13 mouse cellular contexts compared by ENCODE assay signal in genomic region chr4:142079629-142080486, GRCm38 (mm10). TPM values are rescaled to one million over a fixed set of nuclear protein-coding genes. Genes with fewer than 3 reads are reported as not detected.
DNase-seq lines count a peak whose midpoint lies in the region; ATAC-seq and TF ChIP-seq lines count a peak whose summit lies in the region.
"Had no signal": no experiment of that assay in that cellular context is flagged by ENCODE, and none has a peak within 500 bp of the region (broad histone marks: within the 10 kb centered on the region; RNA-seq: fewer than 3 reads in every experiment).

No protein-coding gene starts in this region.

- no peak for DNase-seq in kidney, adult 2 months
- no peak for DNase-seq in kidney, adult 18-20 months
- DNase-seq in heart, postnatal 0 days (ENCODE audit: low spot score), result peak; percentile 76
- no peak for DNase-seq in urinary bladder, postnatal 14 days (ENCODE audit: low spot score)
- DNase-seq in spleen, postnatal 14 days (ENCODE audit: low spot score in 2 of 2), result no peak
- DNase-seq: adrenal gland, postnatal 10 days; embryo, embryonic 11 days had no signal

- ATAC-seq in common myeloid progenitor, adult 5-6 weeks (replicated peaks; ENCODE audit: low read depth, poor library complexity, severe bottlenecking), result peak; percentile 22
- no peak for ATAC-seq in heart, postnatal 0 days (ENCODE audit: insufficient read depth, low read depth)
- no peak for ATAC-seq in stomach, embryonic 15.5 days (ENCODE audit: insufficient read depth, low FRiP score, low read depth)
- no peak for ATAC-seq in erythroblast, adult 5-6 weeks (replicated peaks; ENCODE audit: low FRiP score, poor library complexity, severe bottlenecking)
- ATAC-seq: liver, embryonic 12.5 days had no signal

- H3K36me3 ChIP-seq in kidney, adult 2 months (ENCODE audit: control insufficient read depth, insufficient read depth, low read length), result no peaks in the 10 kb centered on the region
- no peaks in the 10 kb centered on the region for H3K36me3 ChIP-seq in heart, postnatal 0 days (replicated peaks; ENCODE audit: control insufficient read depth, insufficient read depth, low read length)
- no peaks in the 10 kb centered on the region for H3K36me3 ChIP-seq in stomach, embryonic 15.5 days
- H3K36me3 ChIP-seq: liver, embryonic 12.5 days; midbrain, embryonic 12.5 days had no signal

- peak overlapping the region; percentile 26 for H3K27ac ChIP-seq in kidney, adult 2 months (ENCODE audit: insufficient read depth, low read depth, low read length)
- peak overlapping the region; percentile 84 for H3K27ac ChIP-seq in heart, postnatal 0 days (ENCODE audit: low read depth)
- H3K27ac ChIP-seq in stomach, embryonic 15.5 days, result 0 out of 2 replicates have a peak overlapping the region, but pooled peaks have one; percentile 1
- H3K27ac ChIP-seq: liver, embryonic 12.5 days; midbrain, embryonic 12.5 days had no signal

- no peak for TF ChIP-seq EP300 in heart, postnatal 0 days (IDR thresholded peaks at IDR 0.05; ENCODE audit: low read depth)

- H3K9ac ChIP-seq in heart, postnatal 0 days (replicated peaks; ENCODE audit: low read depth, low read length), result no peak overlapping the region
- no peak overlapping the region for H3K9ac ChIP-seq in stomach, embryonic 15.5 days
- H3K9ac ChIP-seq: liver, embryonic 12.5 days; midbrain, embryonic 12.5 days had no signal

- WGBS in kidney, adult 2 months, result 66% methylated on average over 14 of the region's 14 CpGs
- WGBS in heart, postnatal 0 days, result 49% methylated on average over 14 of the region's 14 CpGs
- WGBS in stomach, embryonic 15.5 days, result 69% methylated on average over 14 of the region's 14 CpGs

- no peak overlapping the region for H3K4me3 ChIP-seq in kidney, adult 2 months (ENCODE audit: insufficient read depth, low read depth, low read length)
- H3K4me3 ChIP-seq in heart, postnatal 0 days (ENCODE audit: low read depth, low read length), result no peak overlapping the region
- no peak overlapping the region for H3K4me3 ChIP-seq in stomach, embryonic 15.5 days (replicated peaks)
- H3K4me3 ChIP-seq: liver, embryonic 12.5 days; midbrain, embryonic 12.5 days had no signal

- H3K9me3 ChIP-seq in heart, postnatal 0 days (replicated peaks; ENCODE audit: control insufficient read depth, low read length), result no peaks in the 10 kb centered on the region
- H3K9me3 ChIP-seq in stomach, embryonic 15.5 days, result no peaks in the 10 kb centered on the region
- H3K9me3 ChIP-seq: liver, embryonic 12.5 days; midbrain, embryonic 12.5 days had no signal

- TF ChIP-seq POLR2A in kidney, adult 2 months (IDR thresholded peaks at IDR 0.05; ENCODE audit: low read depth, low read length), result no peak

- no peak overlapping the region for H3K4me2 ChIP-seq in heart, postnatal 0 days (ENCODE audit: low read depth, low read length)
- no peak overlapping the region for H3K4me2 ChIP-seq in stomach, embryonic 15.5 days
- H3K4me2 ChIP-seq: liver, embryonic 12.5 days; midbrain, embryonic 12.5 days had no signal

- H3K27me3 ChIP-seq in kidney, adult 2 months (replicated peaks; ENCODE audit: control insufficient read depth, insufficient read depth, low read length), result no peaks in the 10 kb centered on the region
- no peaks in the 10 kb centered on the region for H3K27me3 ChIP-seq in heart, postnatal 0 days (ENCODE audit: control insufficient read depth, insufficient read depth, low read length)
- no peaks in the 10 kb centered on the region for H3K27me3 ChIP-seq in stomach, embryonic 15.5 days (replicated peaks)

- peaks cover 59% of the 10 kb centered on the region for H3K4me1 ChIP-seq in kidney, adult 2 months (ENCODE audit: control insufficient read depth, insufficient read depth, low read length)
- peaks cover 58% of the 10 kb centered on the region for H3K4me1 ChIP-seq in heart, postnatal 0 days (ENCODE audit: control insufficient read depth, insufficient read depth)
- peaks cover 52% of the 10 kb centered on the region for H3K4me1 ChIP-seq in stomach, embryonic 15.5 days

- TF ChIP-seq CTCF in kidney, adult 2 months (conservative IDR thresholded peaks at IDR 0.05; ENCODE audit: insufficient read depth, insufficient read length, low read depth, low read length), result no peak
- no peak for TF ChIP-seq CTCF in heart, postnatal 0 days (IDR thresholded peaks at IDR 0.05; ENCODE audit: low read depth)

RNA-seq across cellular contexts. Expression of gene Tmem51, which starts 4.2 kb away (rescaled TPM):
- polyA plus RNA-seq in kidney, adult 2 months (2012; rRNA removed), result 59.6 and 60.4 TPM in 2 replicates
- total RNA-seq in common myeloid progenitor, adult 5-6 weeks (2017), result 0.39 and 0.41 TPM in 2 replicates
- total RNA-seq in heart, postnatal 0 days (2014; rRNA removed; ENCODE audit: low replicate concordance), result 27.7 and 34.4 TPM in 2 replicates
- polyA plus RNA-seq in heart, postnatal 0 days (2015; fragmentation: Nextera tagmentation; extraction: Ambion mirVana), result 39.5 and 46.8 TPM in 2 replicates
- 62.4 and 64.8 TPM in 2 replicates for polyA plus RNA-seq in stomach, embryonic 15.5 days (2015; fragmentation: Nextera tagmentation; extraction: Ambion mirVana)
- total RNA-seq in erythroblast, adult 5-6 weeks (2015; ENCODE audit: low replicate concordance), result 4.6 and 8.1 TPM in 2 replicates
- total RNA-seq in erythroblast, adult 5-6 weeks (2017; ENCODE audit: low replicate concordance), result 1.4 and 2.9 TPM in 2 replicates
- total RNA-seq: MEL had no signal

Comparison
In these comparisons a context has a peak if more than half of its experiments do, and no peak if none do; other contexts are left out.
1. H3K27ac ChIP-seq: peak in every context shown above with its lines; median percentile 84 in heart, postnatal 0 days; 26 in kidney, adult 2 months; 1 in stomach, embryonic 15.5 days.